Mouse (Mus musculus) adrenal gland, postnatal 36 days (tissue): ENCODE data around the gene Sebox. TPM values are rescaled to one million over a fixed set of nuclear protein-coding genes. Genes with fewer than 3 reads are reported as not detected.

ENCODE experiments used
- DNase-seq, 2 experiments: peaks; one replicate each; pipeline ENCODE4 v3.0.0; 2021; ENCODE audit warnings: mixed read lengths in 1 of 2
- long read RNA-seq, 2 experiments: library from polyadenylated mRNA; stranded (forward); transcript quantifications; one replicate each; pipeline ENCODE4 v2.0.0; 2021; ENCODE audit warnings: borderline sequencing depth in 2 of 2
- total RNA-seq, 2 experiments: library from RNA; stranded (reverse); gene quantifications; 2 replicates each; pipeline ENCODE4 v1.2.3; 2021

The Sebox gene
- not detected for total RNA-seq
- long read RNA-seq, experiment 1, partial matches to known transcripts = 0 of 2 reads
- long read RNA-seq, experiment 1, other reads (novel, unspliced or antisense) = 2 of 2 reads
- long read RNA-seq, experiment 2 = 0 reads

DNA sequence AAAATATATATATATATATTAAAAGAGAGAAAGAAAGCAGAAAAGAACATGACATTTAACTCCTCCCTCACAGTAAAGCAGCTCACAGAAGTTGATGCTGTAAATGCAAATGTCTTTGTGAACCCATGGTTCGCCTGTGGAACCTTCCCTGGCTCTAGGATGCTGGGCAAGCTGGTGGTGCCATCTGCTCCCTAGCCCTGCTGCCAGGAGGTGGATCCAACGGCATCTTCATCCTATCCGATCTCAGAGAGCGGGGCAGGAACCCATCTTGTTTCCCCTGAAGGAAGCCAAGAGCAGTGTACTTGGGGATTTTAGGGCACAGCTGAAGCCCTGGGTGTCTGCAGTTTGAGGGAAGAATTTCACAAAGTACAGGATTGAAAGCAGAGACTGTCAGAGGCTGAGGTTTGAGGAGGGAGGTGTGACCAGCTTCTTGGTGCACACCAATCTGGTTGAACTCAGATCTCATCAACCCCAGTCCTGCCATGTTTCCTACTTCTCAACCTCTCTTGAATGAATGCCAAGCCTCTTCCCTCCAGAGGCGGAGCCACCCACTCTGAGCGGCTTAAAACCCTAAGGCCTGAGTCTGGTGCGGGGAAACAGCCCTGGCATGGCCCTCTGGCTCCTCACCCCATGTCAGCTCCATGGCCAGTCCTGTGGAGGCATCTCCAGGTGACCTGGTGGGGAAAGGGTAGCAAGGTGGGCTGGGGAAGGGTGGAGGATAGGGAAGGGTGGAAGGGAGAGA, at the start of gene Sebox:
Gene Sebox (plus strand): TSS at position 539 of the 742 bp plus-strand sequence.
- DNase-seq = no peak

DNA sequence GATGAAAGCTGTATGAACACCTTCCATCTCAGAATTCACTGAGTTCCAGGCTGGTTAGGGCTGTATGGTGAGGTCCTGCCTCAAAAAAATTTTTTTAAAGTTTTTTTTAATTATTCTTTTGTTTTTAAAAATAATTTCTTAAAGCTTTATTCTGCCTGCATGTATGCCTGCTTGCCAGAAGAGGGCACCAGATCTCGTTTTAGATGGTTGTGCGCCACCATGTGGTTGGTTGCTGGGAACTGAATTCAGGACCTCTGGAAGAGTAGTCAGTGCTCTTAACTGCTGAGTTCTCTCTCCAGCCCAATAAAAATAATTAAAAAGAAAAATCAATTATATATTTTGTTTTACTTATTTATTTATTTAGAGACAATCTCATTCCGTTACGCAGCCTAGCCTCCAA, 49.6 kb upstream of the Sebox start:
- DNase-seq = peak; percentile 73 to 75

DNA sequence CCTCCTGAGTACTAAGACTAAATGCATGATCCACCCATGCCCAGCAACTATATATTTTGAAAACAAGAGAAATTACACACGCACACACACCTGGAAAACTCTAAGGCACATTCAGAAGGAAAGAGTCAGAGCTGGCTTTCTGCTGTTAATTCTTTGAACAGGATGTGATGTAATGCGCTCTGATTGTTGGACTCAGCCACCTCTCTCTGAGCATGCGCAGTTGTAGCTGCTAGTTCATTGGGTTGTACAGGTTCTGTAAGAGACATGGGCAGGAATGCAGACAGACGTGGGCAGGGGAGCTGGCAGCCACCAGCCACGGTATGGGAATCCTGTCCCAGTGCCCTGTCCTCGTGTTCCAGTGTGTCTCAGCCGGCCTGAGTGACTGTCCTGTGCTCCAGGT, 49.0 kb upstream of the Sebox start:
- DNase-seq = no peak

DNA sequence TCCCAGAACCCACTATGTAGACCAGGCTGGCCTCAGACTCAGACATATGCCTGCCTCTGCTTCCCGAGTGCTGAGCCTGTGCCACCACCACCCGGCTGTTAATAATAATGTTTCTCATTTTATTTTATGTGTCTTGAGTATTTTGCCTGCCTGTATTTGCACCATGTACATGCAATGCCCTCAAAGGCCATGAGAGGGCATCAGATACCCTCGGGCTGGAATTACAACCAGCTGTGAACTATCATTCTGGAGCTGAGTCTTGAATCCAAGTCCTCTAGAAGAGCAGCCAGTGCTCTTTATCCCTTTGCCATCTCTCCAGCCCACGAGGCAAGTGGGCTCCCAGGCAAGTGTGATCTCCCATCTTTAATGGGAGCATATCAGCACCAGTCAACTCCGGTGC, 47.9 kb upstream of the Sebox start:
- DNase-seq = peak; percentile 61 to 65

DNA sequence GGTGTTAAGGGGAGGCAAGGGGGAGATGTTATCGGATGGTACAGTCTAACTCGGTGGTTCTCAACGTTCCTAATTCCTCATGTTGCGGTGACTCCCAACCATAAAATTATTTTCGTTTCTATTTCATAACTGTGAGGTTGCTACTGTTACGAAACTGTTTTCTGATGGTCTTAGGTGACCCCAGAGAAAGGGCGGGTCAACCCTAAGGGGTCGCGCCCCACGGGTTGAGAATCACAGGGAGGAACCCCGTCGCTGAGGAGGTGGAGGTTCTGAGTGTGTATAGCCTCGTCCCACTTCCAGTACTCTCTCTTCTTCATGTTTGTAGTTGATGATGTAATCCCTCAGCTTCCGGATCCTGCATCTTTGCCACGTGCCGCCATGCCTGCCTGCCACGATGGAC, 44.5 kb upstream of the Sebox start:
- DNase-seq = no peak

DNA sequence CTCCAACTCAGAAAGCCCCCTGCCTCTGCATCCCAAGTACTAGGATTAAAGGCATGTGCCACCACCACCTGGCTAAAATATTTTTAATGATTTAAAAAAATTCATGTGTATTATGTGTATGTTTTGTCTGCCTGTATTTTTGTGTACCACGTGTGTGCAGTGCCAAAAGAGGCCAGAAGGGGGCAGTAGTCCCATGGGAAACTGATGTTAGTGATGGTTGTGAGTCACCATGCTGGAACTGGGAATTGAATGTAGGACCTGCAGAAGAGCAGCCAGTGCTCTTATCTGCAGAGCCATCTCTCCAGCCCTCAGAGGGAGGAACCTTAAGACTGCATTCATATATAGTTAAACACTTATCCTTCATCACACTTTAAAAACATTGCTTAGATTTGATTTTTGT, 41.4 kb upstream of the Sebox start:
- no peak for DNase-seq

DNA sequence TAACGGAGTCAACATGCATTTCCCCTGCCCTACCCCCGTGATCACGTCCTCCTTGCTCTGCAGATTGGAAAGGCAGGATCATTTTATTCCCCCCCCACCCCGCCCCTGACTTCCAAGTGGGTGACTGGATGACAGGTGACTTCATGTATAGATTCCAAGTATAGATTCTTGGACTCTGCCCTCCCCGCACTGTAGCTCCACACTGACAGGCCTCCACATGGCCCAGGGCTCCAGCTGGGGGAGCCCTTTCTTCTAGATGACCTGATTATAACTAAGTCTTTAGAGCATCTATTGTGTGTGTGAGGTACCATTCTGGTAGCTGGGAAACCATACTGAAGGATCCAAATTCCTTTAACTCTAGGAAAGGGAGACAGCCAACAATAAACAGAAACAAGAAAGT, 40.6 kb upstream of the Sebox start:
- DNase-seq = no peak

DNA sequence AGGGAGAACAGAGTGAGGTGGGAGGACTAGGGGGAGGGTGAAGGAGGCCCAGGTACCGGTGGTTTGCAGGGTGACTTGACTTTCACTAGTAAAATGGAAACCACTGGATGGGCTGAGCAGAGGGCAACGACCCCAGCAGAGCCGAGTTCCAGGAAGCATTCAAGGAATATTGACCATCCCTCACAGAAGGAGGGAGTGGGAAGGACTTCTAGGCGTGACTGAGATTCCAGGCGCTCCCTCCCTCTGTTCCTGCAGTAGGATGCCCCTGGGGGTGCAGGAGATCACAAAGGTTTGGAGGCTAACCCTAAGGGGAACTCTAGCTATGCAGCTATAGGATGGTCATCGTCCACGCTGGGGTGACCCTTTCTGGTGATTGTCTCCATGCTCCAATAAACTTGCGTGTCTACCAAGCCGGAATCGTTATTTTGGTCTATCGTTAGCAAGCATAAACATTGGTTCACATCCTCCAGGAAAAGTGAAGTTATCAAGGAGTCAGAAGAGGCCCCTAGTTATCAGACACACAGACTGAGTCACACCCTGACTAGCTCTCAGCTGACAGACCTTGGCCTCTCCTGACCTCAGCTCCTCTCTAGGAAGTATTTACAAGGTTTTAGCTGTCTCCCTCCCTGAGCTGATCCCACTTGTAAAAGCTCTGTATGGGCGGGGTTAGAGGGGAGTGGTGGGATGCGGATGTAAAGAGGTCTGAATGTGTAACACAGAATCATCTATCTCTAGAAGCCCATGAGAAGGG, 39.8 kb upstream of the Sebox start:
- DNase-seq = peak; percentile 62 to 66

DNA sequence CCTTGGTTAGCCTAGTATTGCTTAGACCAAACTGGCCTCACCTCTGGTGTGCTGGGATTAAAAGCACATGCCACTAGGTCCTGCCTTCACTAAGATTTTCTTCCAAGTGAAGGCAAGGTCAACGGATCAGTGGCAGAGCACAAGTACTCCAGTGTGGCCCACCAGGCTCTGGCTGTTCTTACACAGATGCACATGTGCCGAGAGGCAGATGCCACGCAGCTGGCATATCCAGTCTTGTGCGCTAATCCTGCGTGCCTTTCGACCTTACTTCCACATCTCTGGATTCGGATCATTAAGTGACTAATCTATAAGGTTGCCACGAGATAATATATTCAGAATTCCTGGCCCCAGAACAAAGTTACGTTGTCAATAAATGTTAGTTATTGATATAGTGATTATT, 38.1 kb upstream of the Sebox start:
- no peak for DNase-seq

DNA sequence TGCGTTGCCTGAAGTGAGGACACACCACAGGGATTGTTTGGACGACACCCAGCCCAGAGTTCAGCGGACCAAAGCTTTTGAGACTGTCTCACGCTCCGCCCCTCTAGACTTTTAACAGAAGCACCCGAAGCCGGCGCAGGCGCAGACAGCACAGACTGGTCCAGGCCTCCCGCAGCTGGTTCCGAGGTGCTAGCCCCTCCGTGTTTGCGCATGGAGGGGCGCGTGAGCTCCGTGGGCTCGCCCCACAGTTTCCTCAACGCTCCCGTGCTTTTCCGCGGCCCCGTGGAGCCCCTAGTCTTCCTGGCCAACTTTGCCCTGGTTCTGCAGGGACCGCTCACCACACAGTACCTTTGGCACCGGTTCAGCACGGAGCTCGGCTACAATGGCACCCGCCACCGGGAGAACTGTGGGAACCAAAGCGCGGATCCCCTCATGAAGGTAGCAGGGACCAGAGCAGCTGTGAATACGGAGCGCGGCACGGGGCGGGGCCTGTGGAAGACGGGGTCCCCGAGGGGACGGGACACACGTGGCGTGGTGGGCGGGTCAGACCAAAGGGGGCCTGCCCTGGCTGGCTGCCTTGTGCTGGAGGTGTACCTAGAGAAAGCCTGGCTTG, 37.6 kb upstream of the Sebox start, which contains the start of gene Slc46a1:
Gene Slc46a1 (plus strand): TSS at position 130 of the 613 bp plus-strand sequence.
- DNase-seq = peak; percentile 93 to 96

DNA sequence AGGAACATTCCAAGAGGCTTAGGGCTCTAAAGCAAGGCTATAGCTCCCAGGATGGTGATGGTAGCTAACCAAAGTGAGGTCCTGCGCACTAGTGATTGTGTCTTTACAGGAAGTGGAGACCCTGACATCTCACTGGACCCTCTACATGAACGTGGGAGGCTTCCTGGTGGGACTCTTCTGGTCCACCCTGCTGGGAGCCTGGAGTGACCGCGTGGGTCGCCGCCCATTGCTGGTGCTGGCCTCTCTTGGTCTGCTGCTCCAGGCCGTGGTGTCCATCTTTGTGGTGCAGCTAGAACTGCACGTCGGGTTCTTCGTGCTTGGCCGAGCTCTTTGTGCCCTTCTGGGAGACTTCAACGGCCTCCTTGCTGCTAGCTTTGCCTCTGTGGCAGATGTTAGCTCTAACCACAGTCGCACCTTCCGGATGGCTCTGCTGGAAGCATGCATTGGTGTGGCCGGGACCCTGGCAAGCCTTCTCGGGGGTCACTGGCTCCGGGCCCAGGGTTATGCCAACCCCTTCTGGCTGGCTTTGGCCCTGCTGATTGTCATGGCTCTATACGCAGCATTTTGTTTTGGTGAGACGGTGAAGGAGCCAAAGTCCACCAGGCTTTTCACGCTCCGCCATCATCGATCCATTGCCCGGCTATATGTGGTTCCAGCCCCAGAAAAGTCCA, 36.9 kb upstream of the Sebox start:
- no peak for DNase-seq

DNA sequence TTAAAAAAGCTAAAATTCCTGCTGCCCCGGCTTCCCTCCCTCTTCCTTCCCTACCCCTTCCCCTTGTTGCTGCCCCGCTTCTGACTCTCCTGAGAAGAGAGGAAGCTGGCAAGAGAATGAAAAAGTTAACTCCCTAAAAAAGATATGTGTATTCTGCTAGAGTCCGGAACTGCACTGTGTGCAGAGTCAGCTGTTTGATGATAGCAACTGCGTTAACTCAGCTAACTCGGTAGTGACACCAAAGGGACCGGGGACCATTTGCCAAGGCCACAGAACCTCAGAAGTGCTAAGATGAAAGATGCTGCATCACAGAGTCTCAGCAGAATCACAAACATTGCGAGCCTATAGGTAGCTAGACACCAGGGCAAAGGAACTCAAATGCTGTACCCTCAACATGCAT, 35.7 kb upstream of the Sebox start:
- no peak for DNase-seq

DNA sequence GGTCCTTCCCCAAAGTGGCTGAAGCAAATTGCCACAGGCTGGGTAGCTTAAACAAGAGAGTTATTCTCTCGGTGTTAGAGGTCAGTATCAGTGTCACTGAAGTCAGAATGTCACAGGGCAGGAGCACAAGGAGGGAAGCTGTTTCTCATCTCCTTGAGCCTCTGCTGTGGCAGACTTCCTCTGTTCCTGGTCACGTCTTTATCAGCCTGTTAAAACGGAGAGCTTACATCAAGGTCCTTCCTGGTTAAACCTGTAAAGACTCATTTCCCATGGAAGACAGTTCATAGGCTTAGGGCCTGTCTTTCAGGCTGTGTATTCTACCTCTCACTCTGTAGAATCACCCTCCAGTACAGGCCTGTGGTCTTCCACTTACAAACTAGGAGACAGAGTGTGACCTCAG, 35.3 kb upstream of the Sebox start:
- DNase-seq = no peak

DNA sequence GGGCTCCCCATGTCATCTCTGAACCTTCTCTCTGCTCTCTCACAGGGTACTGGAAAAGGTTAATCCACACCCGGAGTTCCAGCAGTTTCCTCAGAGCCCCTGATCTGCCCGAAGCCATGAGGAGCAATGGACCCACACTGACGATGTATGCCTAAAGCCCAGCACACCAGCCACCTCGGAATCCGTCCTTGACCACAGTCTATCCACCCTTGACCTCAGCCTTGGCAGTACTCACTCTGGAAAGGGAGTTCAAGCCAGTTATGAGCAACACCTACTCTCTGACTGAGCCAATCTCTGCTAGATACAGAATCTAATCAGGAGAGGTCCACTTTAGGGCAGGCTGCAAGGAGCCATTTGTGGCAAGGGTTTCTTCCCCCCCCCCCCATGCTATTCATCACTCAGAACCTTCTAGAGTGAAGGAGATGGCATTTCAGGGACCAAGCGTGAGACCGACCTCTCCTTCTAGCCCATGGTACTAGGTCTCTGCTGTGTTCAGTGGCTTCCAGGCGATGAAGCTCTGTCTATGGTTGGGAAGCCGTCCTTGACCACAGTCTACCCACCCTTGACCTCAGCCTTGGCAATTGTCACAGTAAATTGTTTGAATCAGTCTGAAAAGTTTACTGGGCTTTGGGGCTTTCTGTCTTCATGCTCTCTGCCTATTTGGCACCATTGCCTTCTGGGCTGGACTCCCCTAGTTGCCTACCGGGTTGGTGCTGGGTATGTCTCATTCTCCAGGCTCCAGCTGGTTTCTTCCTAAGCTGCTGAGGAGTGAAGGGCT, 31.7 kb upstream of the Sebox start:
- DNase-seq = peak; percentile 48 to 63

DNA sequence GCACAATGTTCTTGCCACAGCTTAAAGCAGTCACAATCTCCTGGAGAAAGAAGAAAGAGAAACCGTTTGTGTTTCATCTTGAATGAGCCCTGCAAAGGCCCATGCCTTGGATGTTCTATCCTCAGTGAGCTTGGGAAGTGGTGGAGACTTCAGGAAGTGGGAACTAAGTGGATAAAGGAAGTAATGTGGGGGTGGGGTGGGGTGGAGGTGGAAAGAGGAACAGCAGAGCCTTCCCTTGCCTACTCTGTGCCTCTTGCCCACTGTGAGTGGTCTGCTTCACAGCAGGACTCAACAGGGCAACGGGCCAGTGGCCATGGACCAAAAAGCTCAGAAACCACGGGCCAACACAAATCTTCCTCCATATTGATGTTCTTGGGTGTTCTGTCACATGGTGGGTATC, 28.0 kb upstream of the Sebox start:
- DNase-seq = no peak

DNA sequence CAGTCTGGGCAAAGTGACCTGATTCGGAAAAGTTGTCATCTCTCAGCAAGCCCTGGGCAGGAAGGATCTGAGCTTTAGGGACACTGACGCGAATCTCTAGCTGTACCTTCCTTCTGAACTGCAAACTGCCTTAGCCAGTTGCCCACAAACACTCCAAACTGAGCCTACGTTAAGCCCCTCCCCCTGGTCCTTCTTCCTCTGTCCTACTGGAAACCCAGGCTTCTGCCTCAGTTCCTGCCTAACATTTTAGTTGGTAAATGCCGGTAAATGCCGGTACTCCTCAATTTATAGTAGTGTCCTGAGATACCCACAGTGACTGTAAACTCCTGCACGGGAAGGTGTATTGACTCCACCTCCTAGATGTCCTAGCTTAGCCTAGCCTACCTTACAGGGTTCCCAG, 19.6 kb upstream of the Sebox start:
- DNase-seq = no peak

DNA sequence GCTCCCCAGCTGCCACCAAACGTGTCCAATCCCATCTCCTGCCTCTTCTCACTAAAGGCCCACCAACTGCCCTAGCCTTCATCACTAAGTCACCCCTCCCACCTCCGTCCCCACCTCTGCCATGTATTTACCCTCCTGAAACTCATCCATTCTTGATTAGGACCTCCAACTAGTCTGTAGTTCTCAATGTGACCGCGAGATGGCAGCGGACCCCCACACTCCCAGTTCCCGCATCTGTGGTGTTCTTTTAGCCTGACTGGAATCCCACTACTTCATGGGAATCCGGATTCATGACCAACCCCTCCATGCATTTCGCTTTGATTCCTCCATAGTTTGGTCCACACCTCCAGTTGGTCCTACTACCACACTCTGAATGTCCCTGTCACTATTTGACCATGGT, 15.1 kb upstream of the Sebox start:
- DNase-seq = peak; percentile 74 to 78

DNA sequence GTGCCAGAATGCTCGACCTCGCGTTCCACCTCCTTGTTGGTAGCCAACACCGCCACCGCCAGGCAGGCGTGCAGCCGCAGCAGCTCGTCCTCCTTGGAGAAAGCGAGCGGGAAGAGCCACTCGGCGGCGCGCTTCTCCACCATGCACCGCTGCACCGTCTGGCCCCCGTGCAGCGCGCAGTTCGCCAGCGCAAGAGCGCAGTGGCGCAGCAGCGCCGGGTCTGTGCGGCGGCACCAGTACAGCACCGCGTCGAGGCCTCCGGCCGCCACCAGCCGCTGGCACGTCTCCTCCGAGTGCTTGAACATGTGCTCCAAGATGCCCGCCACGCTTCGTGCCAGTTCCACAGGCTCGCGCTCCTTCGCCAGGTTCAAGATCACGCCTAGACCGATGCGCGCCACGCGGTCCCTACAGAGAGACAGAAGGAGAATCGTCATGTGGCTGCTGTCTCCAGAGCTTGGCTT, 12.4 kb upstream of the Sebox start:
- peak; percentile 67 to 70 for DNase-seq

DNA sequence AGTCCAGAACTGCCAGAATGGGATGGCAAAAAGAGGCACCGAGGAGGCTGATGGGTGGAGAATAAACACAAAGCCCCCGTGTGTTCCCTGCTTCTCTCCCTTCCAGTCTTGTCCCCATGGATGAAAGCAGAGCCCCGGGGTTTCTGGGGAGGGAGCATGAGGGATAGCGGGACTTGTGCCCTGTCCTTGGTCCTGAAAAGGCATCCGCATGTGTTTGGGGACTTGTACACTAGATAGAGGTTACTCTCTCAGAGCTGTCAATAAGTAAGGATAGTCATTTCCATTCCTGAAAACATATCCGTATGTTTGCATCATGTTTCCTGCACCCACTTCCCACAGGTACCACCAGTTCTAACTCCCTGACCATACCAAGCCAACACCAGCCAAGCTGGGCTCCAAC, 7.3 kb upstream of the Sebox start:
- peak; percentile 55 to 63 for DNase-seq

DNA sequence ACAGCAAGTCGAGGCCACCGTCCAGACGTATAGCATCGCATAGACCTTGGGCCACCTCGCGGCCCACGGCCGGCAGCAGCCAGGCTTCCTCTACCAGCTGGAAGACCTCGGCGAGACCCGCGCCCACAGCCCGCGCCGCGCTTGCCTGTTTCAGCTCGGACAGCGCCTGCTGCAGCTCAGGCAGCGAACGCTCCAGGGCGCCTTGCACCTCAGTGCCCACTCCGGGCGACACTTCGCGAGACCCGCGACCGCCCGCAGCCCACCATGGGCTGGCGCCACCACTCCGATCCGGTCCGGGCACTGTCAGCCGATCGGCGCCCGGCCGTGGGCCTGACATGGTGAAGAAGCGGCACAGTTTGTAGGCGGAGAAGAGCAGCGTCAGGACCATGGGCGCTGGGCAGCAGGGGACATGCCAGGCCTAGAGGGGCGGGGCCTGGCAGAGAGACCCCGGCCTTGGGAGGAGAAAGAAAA, 6.1 kb upstream of the Sebox start:
- DNase-seq = peak; percentile 35 to 59
